Mouse (Mus musculus): ENCODE measurements around the gene Cd83.

Cd83 gene

DNA sequence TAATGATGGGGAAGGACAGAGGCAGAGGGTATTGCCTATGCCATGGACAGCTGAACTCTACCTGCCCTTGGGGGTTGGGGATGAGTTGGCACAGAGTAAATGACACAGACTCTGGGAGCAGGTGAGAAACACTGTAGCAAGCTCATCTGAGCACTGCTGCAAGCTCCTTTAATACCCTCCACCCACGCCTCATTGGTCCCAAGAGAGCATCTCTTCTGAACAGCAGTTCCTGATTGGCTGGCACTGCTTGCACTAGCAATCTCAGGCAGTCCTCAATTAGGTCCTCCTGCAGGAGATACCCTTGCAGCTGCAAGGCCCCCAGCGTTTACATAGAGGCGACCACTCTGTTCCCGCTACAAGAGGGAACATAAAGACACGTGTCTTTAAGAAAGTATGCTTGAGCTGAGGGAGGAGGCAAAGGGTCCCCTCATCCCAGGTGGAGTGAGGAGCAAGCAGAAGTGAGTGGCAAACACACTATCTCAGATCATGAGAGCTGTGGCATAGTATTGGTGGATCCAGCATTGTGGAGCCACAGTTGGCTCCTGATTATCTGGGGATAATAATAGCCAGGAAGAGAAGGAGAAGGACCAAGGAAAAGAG lies 20.7 kb downstream of the Cd83 start:
- in situ Hi-C loops (cut with MboI) = no loop called here

DNA sequence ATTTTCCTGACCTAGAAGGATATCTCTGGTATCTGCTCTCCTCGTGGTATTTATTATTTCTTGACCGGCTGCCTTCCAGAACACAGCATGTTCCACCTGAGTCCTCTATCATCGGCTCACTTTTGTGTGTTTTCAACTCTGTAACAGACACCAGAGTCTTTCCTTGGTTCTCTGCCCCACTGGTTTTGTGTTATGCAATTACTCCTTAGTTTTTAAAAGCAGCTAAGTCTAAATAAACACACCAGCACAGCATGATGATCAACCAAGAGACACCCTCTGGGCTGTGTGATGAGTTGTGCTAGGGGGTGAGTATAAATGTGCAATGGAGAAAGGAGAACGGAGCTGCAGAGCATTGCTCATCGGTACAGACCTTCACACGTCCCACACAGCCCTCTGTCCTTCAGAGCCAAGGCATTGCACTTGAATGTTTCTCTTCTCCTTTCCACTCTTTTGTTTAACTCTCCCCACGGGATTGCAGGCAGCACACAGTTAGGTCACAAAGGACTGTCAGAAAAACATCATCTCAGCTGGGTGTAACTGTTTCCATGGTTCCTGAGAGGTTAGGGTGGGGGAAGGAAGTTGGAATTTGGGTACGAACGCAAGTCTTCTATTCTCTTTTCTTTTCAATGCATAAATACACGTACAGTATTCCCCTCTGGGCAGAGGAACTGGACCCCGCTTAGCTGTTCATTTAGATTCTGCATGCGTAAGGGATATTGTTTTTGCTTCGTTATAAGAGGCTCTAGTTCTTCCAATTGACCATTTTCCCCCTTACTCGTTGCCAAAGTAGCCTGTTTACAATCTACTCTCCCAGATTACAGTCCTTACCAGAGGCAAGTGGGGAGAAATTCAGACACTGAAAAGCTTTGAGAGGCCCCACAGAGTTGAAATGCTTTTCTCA lies 22.0 kb downstream of the Cd83 start:
- in situ Hi-C loops (cut with MboI) = no loop called here

DNA sequence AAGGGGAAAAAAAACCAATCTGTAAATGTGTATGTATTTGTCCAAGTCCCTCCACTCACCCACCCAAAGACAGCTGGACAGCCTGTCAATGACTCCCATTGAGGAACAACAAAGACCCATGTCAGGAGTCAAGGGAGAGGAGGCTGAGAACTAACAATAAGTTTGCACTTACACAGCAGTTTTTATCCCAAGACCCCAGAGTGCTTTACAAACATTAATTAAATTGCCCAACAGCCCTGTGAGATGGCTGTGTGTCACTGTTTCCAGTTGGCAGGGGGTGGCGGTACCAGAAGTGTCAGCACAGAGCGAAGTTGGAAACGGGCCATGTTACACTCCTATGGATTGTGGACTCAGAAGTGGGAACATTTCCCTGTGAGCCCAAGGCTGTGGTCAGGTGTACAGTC lies 22.7 kb downstream of the Cd83 start:
- in situ Hi-C loops (cut with MboI) = no loop called here

DNA sequence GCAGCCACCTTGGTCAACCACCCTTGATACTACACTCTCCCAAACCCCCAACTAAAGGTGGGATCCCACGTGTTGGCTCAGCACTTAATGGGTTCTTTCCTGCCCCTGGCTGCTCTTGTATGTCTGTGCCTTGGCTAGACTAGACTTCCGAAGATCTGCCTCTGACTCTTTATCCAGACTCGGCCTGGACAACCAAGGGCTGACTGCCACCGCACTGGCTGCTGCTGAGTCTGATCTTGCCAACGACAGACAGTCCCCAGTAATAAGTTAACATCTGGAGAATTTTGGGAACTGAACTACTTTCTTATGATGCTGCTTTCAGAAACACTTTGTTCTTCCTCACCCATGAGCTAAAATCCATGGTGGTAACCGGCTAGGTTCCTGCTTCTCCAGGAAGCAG lies 26.0 kb downstream of the Cd83 start:
- in situ Hi-C loops (cut with MboI) = no loop called here

DNA sequence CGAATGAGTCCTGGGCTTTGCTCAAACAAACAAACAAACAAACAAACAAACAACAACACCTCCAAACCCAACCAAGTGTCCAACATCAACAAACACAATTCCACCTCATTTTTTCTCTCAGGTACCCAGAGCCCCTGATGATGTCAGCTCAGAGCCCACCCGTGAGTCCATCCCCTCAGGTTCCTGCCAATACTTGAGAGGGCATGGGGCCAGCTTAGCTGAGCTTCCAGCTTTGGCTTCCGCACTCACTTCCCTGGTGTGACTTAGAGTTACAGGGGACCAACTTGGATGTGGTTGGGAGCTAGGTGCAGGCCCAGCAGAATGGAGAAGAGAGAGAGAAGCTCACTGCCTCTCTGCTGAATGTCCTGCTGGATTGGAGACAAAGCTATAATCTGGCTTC lies 27.3 kb downstream of the Cd83 start:
- in situ Hi-C loops (cut with MboI) = no loop called here

DNA sequence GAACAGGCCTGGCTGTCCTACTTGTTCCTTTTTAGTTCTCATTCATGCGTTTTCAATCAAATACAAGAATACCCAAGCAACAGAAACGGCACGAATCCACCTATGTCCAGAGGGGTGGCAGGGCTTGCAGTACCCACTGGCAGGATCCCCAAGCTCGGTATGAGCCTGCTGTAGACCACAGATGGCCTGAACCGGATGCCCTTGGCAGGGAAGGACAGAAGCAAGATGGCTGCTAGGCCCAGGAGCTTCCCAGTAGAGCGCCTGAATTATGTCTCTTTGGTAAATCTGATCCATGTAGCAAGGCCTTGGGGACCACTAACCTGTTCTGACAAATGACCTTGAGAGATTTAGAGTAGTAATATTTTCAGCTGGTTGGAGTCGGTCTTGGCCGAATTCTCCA lies 28.9 kb downstream of the Cd83 start:
- in situ Hi-C loops (cut with MboI) = no loop called here

DNA sequence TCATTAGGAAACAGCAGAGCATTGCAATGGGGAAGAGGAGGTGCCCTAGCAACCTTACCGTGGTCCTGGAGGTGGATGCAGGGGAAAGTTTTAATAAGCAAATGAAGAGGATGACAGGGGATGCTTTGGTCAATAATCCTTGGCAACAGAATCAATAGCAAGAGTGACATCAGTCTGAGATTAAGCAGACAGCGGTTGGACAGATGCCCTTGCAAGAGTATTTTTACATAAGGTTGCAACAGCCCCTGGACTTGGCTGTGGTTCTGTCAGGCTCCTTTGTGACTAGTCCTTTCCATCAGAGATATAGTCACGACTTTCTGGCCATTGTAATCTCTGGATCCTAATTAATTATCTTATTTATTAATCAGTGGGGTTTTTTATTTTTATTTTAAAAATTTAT lies 32.9 kb downstream of the Cd83 start:
- in situ Hi-C loops (cut with MboI) = no loop called here

DNA sequence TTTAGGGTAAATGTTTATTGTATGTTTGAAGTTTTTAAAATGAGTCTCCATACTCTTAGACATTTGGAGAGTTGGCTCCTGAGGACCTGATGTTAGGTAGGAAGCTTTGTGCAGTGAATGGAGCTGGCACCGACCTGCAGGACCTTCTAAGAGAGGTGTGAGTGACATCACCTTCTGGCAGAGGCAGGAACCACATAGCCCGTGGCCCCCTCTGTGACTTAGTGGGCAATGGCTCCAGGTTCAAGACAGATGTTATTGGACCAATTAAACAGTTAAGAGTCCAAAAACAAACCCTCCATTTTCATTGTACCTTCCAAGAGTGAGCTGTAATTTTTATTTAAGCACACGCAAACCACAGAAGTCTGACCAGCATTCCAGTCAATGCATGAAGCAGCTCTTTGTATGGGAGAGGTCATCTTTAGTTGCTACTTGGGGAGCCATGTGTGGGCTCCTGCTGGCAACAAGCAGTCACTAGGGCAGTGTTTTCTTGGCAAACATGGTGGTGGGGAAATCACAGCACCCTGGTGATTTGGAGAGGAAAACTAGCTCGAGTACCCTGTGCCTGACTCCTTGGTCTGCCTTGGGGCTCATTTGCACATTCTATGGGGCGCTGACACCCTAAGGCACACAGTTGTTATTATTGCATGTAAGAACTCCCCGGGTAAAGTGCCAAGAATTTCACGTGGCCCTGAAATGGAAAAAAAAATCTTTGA lies 33.9 kb downstream of the Cd83 start:
- in situ Hi-C loops (cut with MboI) = no loop called here

DNA sequence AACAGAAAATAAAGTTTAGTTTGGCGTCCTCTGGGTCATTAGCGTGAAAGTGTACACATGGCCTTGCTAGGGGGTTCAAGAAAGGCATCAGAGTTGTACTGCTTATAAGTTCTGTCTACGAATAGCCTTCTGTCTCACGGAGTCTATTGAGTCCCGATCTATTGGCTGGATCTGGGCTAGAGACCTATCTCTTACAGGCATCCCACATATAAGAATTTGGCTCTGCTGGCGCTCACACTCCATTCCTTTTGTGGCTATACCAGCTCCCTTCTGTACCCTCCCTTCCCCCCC lies 34.4 kb downstream of the Cd83 start:
- in situ Hi-C loops (cut with MboI) = no loop called here

DNA sequence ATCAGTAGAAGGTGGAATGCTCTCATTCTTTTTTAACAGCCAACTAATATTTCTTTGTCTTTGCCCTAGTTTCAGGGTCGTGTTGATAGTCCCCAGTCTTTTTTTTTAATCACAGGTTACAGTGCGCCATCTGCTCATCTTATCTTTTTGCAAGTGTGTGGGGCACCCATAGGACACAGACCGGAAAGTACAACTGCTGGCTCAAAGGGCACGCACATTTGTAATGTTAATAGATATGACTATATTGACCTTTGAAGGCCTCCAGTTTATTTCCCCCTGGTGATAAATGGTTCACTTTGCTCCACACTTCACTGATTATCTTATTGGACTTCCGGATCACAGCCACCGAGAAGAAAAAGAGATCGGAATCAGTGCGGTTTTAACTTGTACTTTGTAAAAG lies 35.5 kb downstream of the Cd83 start:
- in situ Hi-C loops (cut with MboI) = no loop called here

DNA sequence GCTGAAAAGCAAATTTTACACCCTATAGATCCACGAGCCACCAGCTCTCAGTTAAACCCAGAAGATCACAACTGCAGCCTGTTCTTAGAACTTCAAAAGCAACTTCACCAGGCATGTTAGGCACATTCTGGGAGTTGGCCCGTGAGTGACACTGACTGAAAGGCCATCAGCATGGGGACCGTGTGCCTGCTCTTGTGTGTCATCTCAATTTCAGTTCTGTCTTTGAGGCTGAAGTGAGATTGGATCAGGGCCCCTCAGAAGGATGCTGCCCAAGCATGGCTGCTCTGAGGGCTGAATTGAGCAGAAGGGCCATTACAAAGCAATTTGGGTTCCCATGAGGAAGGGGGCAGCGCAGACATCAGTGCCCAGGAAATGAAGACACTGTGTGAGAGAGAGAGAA lies 37.7 kb downstream of the Cd83 start:
- in situ Hi-C loops (cut with MboI) = no loop called here

DNA sequence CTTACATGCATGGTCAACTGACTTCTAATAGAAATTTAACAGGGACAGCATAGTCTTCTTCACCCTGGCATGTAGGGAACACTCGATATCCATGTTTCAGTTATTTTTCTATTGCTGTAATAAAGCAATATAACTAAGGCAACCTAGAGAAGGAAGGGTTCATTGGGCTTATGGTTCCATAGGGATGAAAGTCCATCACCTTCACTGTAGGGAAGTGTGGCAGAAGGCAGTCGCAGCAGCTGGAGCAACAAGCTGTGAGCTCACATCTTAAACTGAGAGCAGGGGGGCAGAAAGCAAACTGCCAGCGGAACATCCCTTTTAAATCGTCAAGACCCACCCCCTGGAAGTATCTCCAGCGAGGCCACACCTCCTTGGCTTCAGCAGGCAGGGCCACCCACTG lies 44.1 kb downstream of the Cd83 start:
- in situ Hi-C loops (cut with MboI) = no loop called here

DNA sequence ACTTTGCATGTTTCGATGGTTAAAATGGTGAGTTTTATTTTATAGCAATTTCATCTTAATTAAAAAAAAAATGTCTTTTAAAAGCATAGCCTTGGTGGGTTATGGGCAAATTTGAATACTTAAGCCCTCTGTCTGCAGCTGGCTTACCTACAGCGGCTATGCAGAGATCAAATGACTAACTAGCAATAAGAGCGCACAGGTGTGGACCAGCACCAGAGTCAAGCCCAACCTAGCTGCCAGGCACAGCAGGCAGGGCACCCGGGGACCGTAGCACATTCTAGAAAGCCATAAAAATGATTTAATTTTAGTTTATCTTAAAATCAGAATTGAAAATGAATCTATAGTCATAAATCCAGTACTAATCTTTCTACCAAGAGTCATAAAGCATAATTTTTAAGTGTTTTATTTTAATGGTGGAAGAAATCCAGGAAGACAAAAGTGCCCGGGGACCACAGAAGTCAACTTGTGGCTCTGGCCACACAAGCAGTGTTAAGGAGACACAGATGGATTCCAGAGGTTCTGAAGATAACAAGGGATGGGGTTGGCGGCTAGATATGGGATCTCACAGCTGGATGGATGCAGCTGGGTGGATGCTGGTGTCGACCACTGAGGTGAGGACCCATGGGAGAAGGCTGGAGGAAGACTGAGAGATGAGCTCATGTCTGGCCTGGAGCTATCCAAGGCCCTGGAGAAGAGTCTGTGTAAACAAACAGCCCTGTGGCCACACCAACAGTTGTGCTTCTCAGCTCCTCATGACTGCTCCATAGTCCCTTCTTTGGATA lies 46.5 kb downstream of the Cd83 start:
- in situ Hi-C loops (cut with MboI) = no loop called here

DNA sequence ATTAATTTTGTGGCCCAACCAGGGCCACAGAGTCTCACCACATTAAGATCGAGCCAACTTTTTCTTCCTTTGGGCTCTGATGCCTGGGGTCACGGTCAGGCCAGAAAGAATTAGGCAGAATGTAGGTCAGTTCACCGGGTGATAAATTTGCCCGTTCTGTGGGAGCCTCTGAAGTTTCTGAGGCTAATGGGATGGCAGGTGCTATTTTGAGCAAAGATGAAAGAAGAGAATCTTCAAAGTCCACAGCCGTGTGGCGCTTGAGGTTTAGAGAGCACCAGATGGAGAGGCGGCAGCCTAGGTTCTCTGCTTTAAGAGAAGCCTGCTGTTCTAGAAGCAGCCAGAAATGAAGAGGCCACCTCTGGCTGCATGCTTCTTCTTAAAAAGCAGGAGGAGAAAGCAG lies 48.2 kb downstream of the Cd83 start:
- in situ Hi-C loops (cut with MboI) = no loop called here

DNA sequence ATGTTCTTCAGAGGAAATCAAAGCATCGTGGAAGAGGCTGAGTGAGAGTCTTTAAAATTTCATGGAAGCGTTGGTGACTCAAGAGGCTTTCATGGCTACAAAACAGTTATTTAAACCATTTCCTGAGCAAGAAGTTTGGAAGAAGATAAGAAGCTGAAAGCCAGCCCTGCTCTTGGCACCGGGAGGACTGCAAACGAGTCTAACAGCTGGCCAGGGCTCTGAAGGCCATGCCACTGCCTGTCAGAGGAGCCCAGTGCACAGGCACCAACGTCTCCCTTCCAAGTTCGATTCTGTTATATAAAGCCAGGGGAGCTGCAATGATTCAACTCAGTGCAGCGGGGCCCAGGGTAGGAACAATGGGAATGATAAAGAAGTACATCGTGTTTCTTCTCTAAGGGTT lies 51.8 kb downstream of the Cd83 start:
- in situ Hi-C loops (cut with MboI) = no loop called here

DNA sequence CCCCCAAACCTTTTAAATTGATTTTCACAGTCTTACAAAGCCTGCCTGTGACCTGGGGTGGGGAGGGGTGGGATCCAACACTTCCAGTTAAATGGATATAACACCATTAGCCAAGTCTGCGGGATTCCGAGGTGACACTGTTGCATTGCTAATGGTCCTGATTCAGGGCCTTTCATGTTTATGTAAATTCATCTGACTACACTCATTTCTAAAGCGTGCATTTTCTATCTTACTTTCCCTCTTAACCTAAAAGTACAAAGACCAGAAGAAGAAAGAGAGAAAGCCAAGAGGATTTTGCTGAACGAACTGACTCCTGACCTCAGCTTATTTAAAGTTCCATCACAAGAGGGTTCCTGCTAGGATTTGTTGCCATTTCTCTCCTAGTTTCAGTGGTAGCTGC lies 53.2 kb downstream of the Cd83 start:
- in situ Hi-C loops (cut with MboI) = no loop called here

DNA sequence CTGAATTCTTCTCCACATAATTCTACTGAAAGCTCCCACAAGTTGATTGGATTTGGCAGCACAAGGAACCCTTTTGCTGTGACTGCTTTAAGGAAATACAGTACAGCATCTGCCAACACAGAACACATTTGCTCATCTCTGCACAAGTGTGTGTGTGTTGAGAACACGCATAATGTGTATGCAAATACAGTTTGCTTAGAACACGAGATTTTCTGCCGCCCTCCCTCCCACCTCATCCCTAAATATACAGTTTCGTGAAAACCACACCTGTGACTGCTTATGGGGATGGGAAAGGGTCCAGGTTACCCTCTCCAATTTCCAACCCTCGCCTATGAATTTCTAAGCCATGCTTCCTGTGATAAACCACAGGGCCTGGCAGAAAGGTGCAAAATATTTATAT lies 60.6 kb downstream of the Cd83 start:
- in situ Hi-C loops (cut with MboI) = no loop called here

DNA sequence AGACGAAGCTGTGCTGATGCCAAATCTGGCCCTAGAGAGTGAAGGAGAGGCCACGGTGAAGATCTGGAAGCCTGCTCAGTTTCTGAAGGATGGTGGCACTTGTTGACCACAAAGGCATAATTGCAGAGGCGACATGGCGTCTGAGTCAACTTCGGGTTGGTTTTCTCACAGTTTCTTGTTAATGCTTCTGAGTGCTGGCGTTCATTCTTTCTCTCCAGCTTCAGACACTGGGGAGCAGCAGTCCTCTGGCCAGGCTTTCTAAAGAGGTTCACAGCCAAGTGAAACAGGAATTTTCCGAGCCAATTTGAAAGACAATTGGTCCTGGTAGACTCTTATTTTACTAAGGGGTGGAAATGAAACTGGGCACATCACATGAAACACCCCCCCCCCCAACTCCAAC lies 62.6 kb downstream of the Cd83 start:
- in situ Hi-C loops (cut with MboI) = no loop called here

DNA sequence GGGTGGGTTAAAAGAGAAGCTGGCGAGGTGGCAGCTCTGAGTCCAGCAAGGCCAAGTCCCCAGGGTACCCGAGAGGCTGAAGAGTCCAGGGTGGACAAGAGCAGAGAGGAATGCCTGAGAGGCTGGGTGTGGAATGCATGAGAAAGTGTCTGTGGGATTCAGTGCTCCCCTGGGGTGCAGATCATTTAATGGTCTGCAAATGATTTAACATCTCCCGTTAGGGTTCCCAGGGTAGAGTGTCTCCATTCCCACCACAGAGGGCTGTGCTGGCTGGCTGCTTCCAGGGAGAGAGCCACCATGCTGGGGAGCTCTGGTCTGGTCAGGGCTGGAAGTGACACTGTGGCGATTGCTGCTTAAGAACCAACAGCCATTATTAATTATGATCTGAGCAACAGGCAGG lies 65.2 kb downstream of the Cd83 start:
- in situ Hi-C loops (cut with MboI) = no loop called here

DNA sequence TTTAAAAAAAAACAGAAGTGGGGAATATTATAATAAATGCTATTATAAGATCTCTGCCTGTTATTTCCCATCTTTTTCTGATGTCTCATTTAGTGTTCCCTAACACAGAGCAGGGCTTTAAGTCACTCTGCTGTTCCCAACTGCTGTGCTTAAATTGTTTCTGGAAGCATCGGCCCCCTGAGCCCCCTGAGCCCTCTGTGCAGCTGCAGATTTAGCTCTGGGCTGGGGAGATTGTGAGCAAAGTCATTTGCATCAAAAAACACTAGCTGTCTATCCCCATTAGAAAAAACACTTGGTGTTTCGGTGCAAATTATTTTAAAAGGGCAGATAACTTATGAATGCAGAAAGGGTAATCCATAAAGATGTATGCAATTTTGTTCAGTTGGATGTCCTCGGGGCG lies 66.5 kb downstream of the Cd83 start:
- in situ Hi-C loops (cut with MboI) = no loop called here
